Mouse (Mus musculus) megakaryocyte, embryonic 14.5 days (primary cell): ENCODE measurements around the gene Yju2.

ENCODE experiments used
- FLI1 ChIP-seq: IDR thresholded peaks from 2 replicates; pipeline ENCODE4 v1.6.1; 2012; ENCODE audit warnings: low read length, inconsistent platforms, mixed read lengths
- GATA1 ChIP-seq: IDR thresholded peaks from 3 replicates; pipeline ENCODE4 v1.6.1; 2012; ENCODE audit warnings: mixed read lengths, low read length, inconsistent platforms, borderline replicate concordance

DNA sequence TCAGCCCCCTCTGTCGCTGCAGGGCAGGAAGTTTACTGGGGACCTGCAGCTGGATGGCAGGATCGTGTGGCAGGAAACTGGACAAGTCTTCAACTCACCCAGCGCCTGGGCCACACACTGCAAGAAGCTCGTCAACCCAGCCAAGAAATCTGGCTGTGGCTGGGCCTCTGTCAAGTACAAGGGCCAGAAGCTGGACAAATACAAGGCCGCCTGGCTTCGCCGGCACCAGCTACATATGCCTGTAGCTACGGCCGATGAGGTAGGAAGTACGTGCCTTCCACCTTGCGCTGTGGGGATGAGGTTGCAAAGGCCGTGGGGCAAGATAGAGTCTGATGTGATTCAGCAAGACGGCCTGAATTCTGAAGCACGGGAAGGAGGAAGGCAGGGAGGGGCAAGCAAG lies 51.4 kb downstream of the Yju2 start:
- no peak for TF ChIP-seq FLI1
- TF ChIP-seq GATA1, result no peak
